Mouse (Mus musculus) forebrain, embryonic 15.5 days (tissue): ENCODE results near the gene Adamts3. TPM values are rescaled to one million over a fixed set of nuclear protein-coding genes. Genes with fewer than 3 reads are reported as not detected.

Experiments used
- ATAC-seq: fragments of 200-750 bp; cut with Nextera tagmentation; replicated peaks from 2 replicates; pipeline ENCODE4 v1.8.0; 2017; ENCODE audit warnings: mild to moderate bottlenecking, moderate TSS enrichment, moderate library complexity
- H3K27ac ChIP-seq: fragments of 300-500 bp; sonication (generic); replicated peaks from 2 replicates; pipeline ENCODE4 v1.5.1; 2015; ENCODE audit warnings: mild to moderate bottlenecking, inconsistent platforms
- H3K27me3 ChIP-seq: fragments of 300-500 bp; sonication (generic); 2 replicates; pipeline ENCODE4 v1.6.1; 2015; ENCODE audit warnings: inconsistent platforms
- H3K36me3 ChIP-seq: fragments of 300-500 bp; sonication (generic); 2 replicates; pipeline ENCODE4 v1.6.1; 2015; ENCODE audit warnings: mild to moderate bottlenecking, inconsistent platforms
- H3K4me1 ChIP-seq: fragments of 300-500 bp; sonication (generic); 2 replicates; pipeline ENCODE4 v1.6.1; 2015; ENCODE audit warnings: inconsistent platforms
- H3K4me2 ChIP-seq: fragments of 300-500 bp; sonication (generic); replicated peaks from 2 replicates; pipeline ENCODE4 v1.6.1; 2015; ENCODE audit warnings: mild to moderate bottlenecking, inconsistent platforms
- H3K4me3 ChIP-seq: fragments of 300-500 bp; sonication (generic); 2 replicates; pipeline ENCODE4 v1.5.1; 2015; ENCODE audit warnings: mild to moderate bottlenecking, inconsistent platforms
- H3K9ac ChIP-seq: fragments of 300-500 bp; sonication (generic); replicated peaks from 2 replicates; pipeline ENCODE4 v1.6.1; 2015; ENCODE audit warnings: mild to moderate bottlenecking, inconsistent platforms
- H3K9me3 ChIP-seq: fragments of 300-500 bp; sonication (generic); 2 replicates; pipeline ENCODE4 v1.6.1; 2016; ENCODE audit warnings: inconsistent platforms
- WGBS: fragments of 180-500 bp; shearing (Covaris S2); methylation state at CpG from one replicate; pipeline ENCODE4 v1.1.7; 2015; ENCODE audit warnings: mixed read lengths; 5-methylcytosine and 5-hydroxymethylcytosine counted together
- polyA plus RNA-seq: library from polyadenylated mRNA; unstranded; fragments of >200 nt; fragmentation: Nextera tagmentation; extraction: Ambion mirVana; gene quantifications from 2 replicates; pipeline ENCODE4 v1.2.1, GENCODE M21; 2015

Adamts3 gene
- polyA plus RNA-seq, 1 experiment from 2014 or later, result 14.0 TPM

DNA sequence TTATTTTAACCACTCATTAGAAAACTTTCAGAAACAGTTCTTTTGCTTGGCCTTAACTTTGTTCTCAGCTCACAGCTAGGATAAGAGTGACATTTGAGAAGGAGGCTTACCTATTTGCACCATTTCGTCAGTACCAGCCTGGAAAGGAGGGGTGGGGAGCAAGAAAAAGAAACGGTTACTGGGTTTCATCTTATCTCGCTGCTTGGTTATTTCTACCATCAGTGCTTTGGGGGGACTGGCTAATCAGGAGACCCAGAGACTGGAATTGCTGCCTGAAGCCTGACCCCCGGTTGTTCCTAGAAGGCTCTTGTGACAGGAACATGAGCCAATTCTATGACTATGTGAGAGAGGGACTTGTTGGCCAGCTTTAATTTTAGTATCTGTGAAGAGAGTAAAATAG is 1.7 kb downstream of the Adamts3 start:
- Histone ChIP-seq H3K36me3 (no peaks in the 10 kb centered on the region), H3K4me1 (peaks cover 30% of the 10 kb centered on the region), H3K9ac (0 out of 2 replicates have a peak overlapping the region, but pooled peaks have one; percentile 13), H3K27me3 (no peaks in the 10 kb centered on the region), H3K4me2 (peak overlapping the region; percentile 97), H3K9me3 (no peaks in the 10 kb centered on the region), H3K27ac (0 out of 2 replicates have a peak overlapping the region, but pooled peaks have one; percentile 1), H3K4me3 (peak overlapping the region; percentile 72)
- 39% methylated on average over 4 of the region's 4 CpGs for WGBS
- ATAC-seq, result no peak

DNA sequence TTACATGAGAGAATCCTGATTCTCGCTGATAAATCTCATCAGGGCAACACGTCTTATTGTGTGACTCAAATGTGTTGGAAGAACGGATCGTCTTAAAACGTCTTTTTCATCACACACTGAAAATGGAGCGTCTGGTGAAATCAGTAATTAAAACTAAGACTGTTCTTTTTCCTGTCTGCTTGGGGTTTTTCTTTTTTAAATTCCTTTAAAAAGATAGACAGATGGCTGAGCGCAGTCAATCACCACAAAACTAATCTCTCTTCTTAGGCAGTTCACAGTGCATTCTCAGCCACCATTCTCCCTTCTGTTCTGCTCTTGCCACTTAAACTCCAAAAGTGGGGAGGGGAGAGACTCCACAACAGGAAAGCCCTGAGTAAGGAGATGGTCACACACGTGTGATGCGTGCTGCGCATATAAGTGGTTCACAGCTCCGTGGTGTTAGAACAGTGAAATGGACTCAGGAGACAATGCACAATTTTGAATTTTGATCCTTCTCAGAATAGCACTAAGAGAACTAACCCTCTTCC is 4.2 kb downstream of the Adamts3 start:
- H3K4me3 ChIP-seq, result 0 out of 2 replicates have a peak overlapping the region, but pooled peaks have one; percentile 15
- peaks cover 29% of the 10 kb centered on the region for H3K4me1 ChIP-seq
- no peaks in the 10 kb centered on the region for H3K36me3 ChIP-seq
- ATAC-seq, result peak; percentile 21; the same call in 1 of the 2 replicates
- no peaks in the 10 kb centered on the region for H3K9me3 ChIP-seq
- H3K27ac ChIP-seq, result peak overlapping the region; percentile 88
- WGBS, result 31% methylated on average over 11 of the region's 11 CpGs
- H3K9ac ChIP-seq, result no peak overlapping the region
- peak overlapping the region; percentile 26 for H3K4me2 ChIP-seq
- H3K27me3 ChIP-seq, result no peaks in the 10 kb centered on the region

DNA sequence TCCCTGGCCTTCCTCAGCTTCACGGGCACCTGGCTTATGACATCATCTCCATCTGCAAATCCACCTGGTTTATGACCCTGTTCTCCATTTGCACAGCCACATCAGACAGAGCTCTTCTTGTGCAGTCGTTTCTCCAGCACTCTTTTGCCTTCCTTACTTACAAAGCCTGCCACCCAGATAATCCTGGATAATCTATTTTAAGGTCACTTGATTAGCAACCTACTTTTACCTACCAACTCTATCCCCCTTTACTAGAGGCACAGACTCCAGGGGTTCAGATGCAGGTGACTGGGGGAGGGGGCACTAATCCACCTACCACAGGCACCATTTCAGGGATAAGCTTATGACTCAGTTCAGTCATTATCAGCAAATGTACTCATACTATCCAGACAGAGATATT is 10.5 kb downstream of the Adamts3 start:
- no peaks in the 10 kb centered on the region for H3K36me3 ChIP-seq
- H3K27me3 ChIP-seq, result no peaks in the 10 kb centered on the region
- 39% methylated on average over 2 of the region's 2 CpGs for WGBS
- H3K4me3 ChIP-seq, result no peak overlapping the region
- H3K4me2 ChIP-seq, result no peak overlapping the region
- no peaks in the 10 kb centered on the region; the same call in 1 of the 2 replicates for H3K4me1 ChIP-seq
- no peaks in the 10 kb centered on the region for H3K9me3 ChIP-seq
- no peak for ATAC-seq
- H3K9ac ChIP-seq, result no peak overlapping the region
- no peak overlapping the region for H3K27ac ChIP-seq

DNA sequence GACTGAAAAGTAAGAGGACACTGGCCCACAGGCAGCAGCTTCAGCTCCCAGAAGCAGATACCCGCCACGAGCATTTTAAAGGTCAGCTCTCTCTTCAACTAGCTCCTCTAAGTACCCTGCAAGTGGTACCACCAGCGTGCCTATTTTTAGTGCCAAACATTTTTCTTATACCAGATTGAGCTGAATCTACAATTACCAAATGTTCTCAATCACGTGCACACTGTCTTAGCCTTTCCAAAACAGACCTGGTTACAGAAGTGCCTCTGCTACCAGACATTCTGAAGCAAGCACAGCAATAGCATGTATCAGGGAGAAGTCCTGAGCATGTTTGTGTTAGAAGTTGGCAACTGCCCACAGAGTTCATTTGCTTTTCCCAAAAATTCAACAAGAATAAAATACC is 23.5 kb downstream of the Adamts3 start:
- 79% methylated on average over 4 of the region's 4 CpGs for WGBS
- no peaks in the 10 kb centered on the region for H3K4me1 ChIP-seq
- no peak overlapping the region for H3K4me3 ChIP-seq
- H3K9ac ChIP-seq, result no peak overlapping the region
- no peaks in the 10 kb centered on the region for H3K27me3 ChIP-seq
- ATAC-seq, result no peak
- H3K4me2 ChIP-seq, result no peak overlapping the region
- H3K9me3 ChIP-seq, result no peaks in the 10 kb centered on the region
- no peaks in the 10 kb centered on the region for H3K36me3 ChIP-seq
- H3K27ac ChIP-seq, result no peak overlapping the region

DNA sequence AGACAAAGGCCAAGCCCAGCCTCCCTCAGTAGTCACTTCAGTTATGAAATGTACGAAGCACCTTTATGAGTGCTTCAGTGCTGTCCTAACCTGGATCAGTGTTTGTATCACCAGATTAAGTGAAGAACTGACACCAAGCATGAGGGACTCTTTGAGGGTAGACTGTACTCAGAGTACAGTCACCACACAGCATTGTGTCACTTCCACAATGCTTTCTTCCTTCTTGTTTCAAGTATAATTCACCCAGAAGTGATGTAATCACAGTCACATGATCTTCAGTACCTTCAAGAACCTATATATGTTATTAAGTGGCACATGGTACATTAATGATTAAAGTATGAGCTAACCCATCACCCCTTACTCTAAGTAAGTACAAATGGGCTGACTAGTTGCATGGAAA is 24.3 kb downstream of the Adamts3 start:
- H3K4me3 ChIP-seq, result no peak overlapping the region
- H3K4me1 ChIP-seq, result no peaks in the 10 kb centered on the region
- H3K27ac ChIP-seq, result no peak overlapping the region
- H3K9ac ChIP-seq, result no peak overlapping the region
- H3K9me3 ChIP-seq, result no peaks in the 10 kb centered on the region
- no peak overlapping the region for H3K4me2 ChIP-seq
- WGBS, result 91% methylated on average over 1 of the region's 1 CpGs
- no peaks in the 10 kb centered on the region for H3K36me3 ChIP-seq
- ATAC-seq, result no peak
- H3K27me3 ChIP-seq, result no peaks in the 10 kb centered on the region

DNA sequence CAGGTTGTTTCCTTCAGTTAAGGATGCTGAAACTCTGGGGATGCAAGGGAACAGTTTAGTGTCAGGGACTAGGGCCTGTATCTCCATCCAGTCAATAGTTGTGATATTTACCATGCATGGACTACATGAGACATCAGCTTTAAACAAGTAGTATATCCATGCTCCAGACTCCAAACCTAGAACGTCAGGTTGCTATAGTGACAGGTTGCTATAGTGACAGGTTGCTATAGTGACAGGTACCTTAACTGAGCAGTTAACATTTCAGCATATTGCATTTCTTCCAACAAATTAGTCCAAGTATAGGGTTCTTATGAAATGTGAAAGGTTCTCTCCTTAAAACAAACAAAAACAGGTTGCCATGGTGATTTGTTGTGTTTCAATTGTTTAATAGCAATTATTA is 36.6 kb downstream of the Adamts3 start:
- no peak overlapping the region for H3K27ac ChIP-seq
- ATAC-seq, result peak; percentile 81

DNA sequence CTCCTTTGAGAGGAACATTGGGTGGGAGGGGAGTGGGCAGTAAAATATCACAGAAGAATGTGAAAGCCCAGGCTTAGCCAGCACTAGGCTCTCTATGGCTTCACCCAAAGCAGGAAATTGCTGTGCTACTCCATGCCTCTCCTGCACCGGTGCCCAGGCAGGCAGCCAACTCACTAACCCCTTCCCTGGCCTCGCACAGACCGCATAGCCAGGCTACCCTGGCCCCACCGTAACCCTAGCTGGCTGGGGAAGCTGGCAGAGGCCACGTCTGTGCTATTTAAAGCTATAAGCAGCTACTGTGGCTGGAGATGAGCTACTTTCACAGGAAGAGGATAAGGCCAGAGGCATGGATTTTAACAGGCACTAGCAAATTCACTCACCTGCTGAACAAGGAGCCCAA is 38.8 kb downstream of the Adamts3 start:
- no peaks in the 10 kb centered on the region for H3K27me3 ChIP-seq
- no peaks in the 10 kb centered on the region for H3K9me3 ChIP-seq
- H3K4me1 ChIP-seq, result peaks cover 7% of the 10 kb centered on the region
- no peak overlapping the region for H3K4me2 ChIP-seq
- H3K36me3 ChIP-seq, result no peaks in the 10 kb centered on the region
- WGBS, result 35% methylated on average over 5 of the region's 5 CpGs
- no peak overlapping the region for H3K4me3 ChIP-seq
- no peak overlapping the region for H3K9ac ChIP-seq
- peak; percentile 83 for ATAC-seq
- no peak overlapping the region for H3K27ac ChIP-seq

More for the DNA sequence above, 36.6 kb downstream of the Adamts3 start:
- Histone ChIP-seq H3K27me3 (no peaks in the 10 kb centered on the region), H3K9ac (no peak overlapping the region), H3K4me3 (no peak overlapping the region), H3K4me2 (no peak overlapping the region), H3K36me3 (no peaks in the 10 kb centered on the region), H3K9me3 (no peaks in the 10 kb centered on the region), H3K4me1 (peaks cover 7% of the 10 kb centered on the region)
- WGBS, result 20% methylated on average over 1 of the region's 1 CpGs

DNA sequence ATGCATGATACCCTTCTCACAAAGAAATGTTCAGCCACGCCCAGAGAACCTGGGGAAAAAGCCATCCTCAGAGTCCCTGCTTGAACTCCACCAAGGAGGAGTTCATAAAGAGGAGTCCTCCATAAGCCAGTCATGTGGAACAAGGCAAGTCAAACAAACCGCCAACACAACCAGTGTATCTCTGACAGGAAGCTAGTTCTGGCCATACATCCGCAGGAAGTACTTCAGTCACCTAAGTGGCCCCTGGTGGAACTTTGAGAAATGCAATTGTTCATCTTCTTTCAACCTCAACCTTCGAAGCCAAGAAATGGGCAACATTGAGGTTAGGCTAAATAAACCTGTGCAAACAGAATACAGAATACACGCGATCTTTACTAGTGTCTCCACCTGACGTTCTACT is 39.7 kb downstream of the Adamts3 start:
- Histone ChIP-seq H3K9ac (no peak overlapping the region), H3K9me3 (no peaks in the 10 kb centered on the region), H3K4me3 (no peak overlapping the region), H3K27ac (no peak overlapping the region), H3K4me1 (peaks cover 7% of the 10 kb centered on the region), H3K36me3 (no peaks in the 10 kb centered on the region), H3K4me2 (no peak overlapping the region), H3K27me3 (no peaks in the 10 kb centered on the region)
- ATAC-seq, result no peak
- 91% methylated on average over 7 of the region's 7 CpGs for WGBS

DNA sequence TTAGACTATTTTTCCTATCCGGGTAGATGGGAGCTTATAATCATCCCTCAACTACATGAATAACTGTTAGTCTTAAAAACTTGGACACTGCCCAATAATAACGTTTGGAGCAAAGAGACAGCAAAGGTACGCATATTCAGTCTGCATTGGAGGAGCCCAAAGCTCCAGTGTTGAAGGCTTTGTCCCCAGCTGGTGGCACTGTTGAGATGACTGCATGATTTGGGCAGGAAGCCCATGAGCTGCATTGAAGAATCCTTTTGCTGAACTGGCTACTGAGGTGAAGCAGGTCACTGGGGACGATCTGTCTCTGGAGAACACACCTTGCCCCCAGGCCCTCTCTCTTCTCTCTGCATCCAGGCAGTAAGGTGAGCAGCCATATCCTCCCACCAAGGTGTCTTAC is 43.5 kb downstream of the Adamts3 start:
- Histone ChIP-seq H3K4me2 (no peak overlapping the region), H3K27me3 (no peaks in the 10 kb centered on the region), H3K9me3 (no peaks in the 10 kb centered on the region), H3K27ac (no peak overlapping the region), H3K36me3 (no peaks in the 10 kb centered on the region), H3K9ac (no peak overlapping the region), H3K4me1 (peaks cover 5% of the 10 kb centered on the region), H3K4me3 (no peak overlapping the region)
- 76% methylated on average over 4 of the region's 4 CpGs for WGBS
- no peak for ATAC-seq

DNA sequence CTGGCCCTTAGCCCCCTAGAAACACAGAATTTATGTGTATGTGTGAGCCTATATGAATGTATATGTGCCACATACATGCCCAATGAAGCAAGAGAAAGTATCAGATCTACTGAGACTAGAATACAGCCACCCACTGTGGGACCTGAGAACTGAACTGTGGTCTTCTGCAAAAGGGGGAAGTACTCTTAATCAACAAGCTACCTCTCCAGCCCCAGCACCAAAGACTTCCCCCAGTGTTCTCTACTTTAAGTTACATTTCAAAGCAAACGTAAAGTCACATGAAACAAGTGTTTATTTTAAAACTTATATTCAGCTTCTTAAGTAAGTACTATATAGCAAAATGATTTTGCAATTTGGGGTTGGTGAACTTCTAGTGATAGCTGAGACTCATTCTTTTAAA is 62.0 kb downstream of the Adamts3 start:
- 96% methylated on average over 1 of the region's 1 CpGs for WGBS
- Histone ChIP-seq H3K4me2 (no peak overlapping the region), H3K9ac (no peak overlapping the region), H3K27me3 (no peaks in the 10 kb centered on the region), H3K36me3 (no peaks in the 10 kb centered on the region), H3K4me1 (no peaks in the 10 kb centered on the region), H3K9me3 (no peaks in the 10 kb centered on the region), H3K4me3 (no peak overlapping the region), H3K27ac (no peak overlapping the region)
- no peak for ATAC-seq

DNA sequence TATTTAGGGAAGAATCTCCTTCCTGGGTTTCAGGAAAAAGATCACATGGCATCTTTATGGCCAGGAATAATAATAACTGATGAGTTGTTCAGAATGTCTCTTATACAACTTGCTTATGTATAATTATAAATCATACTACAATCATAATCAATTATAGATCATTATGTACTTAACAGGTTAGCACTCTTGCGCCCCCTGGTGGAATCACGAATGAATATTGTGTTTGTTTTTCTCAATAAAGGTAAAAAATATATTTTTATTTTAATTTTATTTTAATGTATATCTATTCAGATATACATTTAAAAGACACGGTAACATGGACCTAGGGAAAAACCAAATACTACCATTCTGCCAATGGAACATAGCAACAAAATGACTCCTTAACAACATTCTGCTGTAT is 63.6 kb downstream of the Adamts3 start:
- 32% methylated on average over 3 of the region's 3 CpGs for WGBS

DNA sequence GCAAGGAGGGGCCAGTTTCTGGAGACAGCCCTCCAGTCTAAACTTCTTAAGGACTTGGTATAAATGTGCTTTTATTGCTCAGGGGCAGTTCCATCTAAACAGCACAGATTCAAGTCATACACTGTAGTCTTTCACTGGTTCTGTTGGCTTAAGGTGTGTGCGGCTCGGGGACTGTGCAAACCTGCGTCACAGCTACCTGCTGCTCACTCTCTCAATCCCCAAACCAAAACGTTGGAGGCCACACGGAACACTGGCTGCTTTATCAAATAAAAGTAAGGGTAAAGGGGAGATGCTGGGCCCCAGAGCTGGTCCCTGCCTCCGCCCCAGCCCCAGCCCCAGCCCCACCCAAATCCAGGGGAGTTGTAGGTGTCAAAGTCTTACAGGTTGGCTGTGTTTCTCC is 66.5 kb downstream of the Adamts3 start:
- WGBS, result 83% methylated on average over 6 of the region's 6 CpGs
- no peak for ATAC-seq
- H3K4me3 ChIP-seq, result no peak overlapping the region

More for the DNA sequence above, 63.6 kb downstream of the Adamts3 start:
- no peaks in the 10 kb centered on the region for H3K36me3 ChIP-seq
- no peaks in the 10 kb centered on the region for H3K27me3 ChIP-seq
- no peak overlapping the region for H3K9ac ChIP-seq
- H3K27ac ChIP-seq, result no peak overlapping the region
- H3K4me2 ChIP-seq, result no peak overlapping the region
- ATAC-seq, result no peak
- H3K4me3 ChIP-seq, result no peak overlapping the region
- no peaks in the 10 kb centered on the region for H3K4me1 ChIP-seq
- H3K9me3 ChIP-seq, result no peaks in the 10 kb centered on the region

DNA sequence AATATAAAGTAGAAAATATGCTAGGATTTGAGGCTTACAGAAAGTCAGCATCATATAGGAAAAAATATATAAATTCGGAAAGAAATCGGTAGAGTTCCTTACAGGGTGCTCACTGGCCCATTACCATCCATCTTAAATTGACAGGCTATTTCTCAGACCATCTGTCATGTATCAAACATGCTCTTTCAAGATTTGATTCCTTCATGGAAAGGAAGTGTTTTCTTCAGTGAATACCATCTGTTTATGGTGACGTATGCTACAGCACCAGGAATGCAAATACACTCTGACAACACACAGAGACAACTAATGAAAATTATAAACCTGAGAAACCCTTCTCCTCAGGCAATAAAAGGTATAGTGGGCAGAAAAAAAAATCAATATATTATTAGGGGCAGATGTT is 68.6 kb downstream of the Adamts3 start:
- Histone ChIP-seq H3K27me3 (no peaks in the 10 kb centered on the region), H3K9ac (no peak overlapping the region), H3K4me3 (no peak overlapping the region), H3K27ac (peak overlapping the region; percentile 66), H3K36me3 (no peaks in the 10 kb centered on the region), H3K4me1 (peaks cover 3% of the 10 kb centered on the region; the same call in 1 of the 2 replicates), H3K9me3 (no peaks in the 10 kb centered on the region), H3K4me2 (no peak overlapping the region)
- ATAC-seq, result peak; percentile 84
- WGBS, result 70% methylated on average over 3 of the region's 3 CpGs

More for the DNA sequence above, 66.5 kb downstream of the Adamts3 start:
- Histone ChIP-seq H3K9me3 (no peaks in the 10 kb centered on the region), H3K27me3 (no peaks in the 10 kb centered on the region), H3K4me1 (peaks cover 3% of the 10 kb centered on the region; the same call in 1 of the 2 replicates), H3K36me3 (no peaks in the 10 kb centered on the region), H3K9ac (no peak overlapping the region), H3K27ac (no peak overlapping the region), H3K4me2 (no peak overlapping the region)
